Mouse (Mus musculus): ENCODE data around the gene Chp1. TPM values are rescaled to one million over a fixed set of nuclear protein-coding genes. Genes with fewer than 3 reads are reported as not detected.
A peak's percentile ranks its signal among the peaks of the same experiment; 100 is the strongest.
"Not testable (repeated sequence)": the region's sequence is repeated elsewhere in the genome, so short reads cannot be mapped to it uniquely, and the experiment has no call there.

Chp1 gene
- 67.7 and 69.6 TPM in 2 replicates for polyA plus RNA-seq (2014; fragmentation: Nextera tagmentation; extraction: Ambion mirVana)

- Histone ChIP-seq H3K4me2 (replicated peaks; ENCODE audit: low read depth, low read length) (peak within 1 kb of the TSS; percentile 80), H3K36me3 (ENCODE audit: control insufficient read depth, insufficient read depth, low read length) (no peaks in the 10 kb centered on the region), H3K9me3 (ENCODE audit: control insufficient read depth, low read depth, low read length) (no peaks in the 10 kb centered on the region), H3K4me3 (ENCODE audit: low read depth, low read length) (peak within 1 kb of the TSS; percentile 64), H3K4me1 (ENCODE audit: control insufficient read depth, insufficient read depth, low read length) (peaks cover 8% of the 10 kb centered on the region; the same call in 1 of the 2 replicates), H3K27me3 (ENCODE audit: control insufficient read depth, insufficient read depth, low read length) (no peaks in the 10 kb centered on the region), H3K27ac (ENCODE audit: low read length) (peak within 1 kb of the TSS; percentile 70), H3K9ac (replicated peaks; ENCODE audit: low read depth, low read length) (peak within 1 kb of the TSS; percentile 47)
- WGBS = under 1% methylated on average over 57 of the region's 57 CpGs
- ATAC-seq (ENCODE audit: insufficient number of reproducible peaks, insufficient read depth, low FRiP score, low read depth) = peak; percentile 98
Observed at GRCm38 (mm10) chr2:119547522-119548370, at the start of gene Chp1, which contains the start of gene Exd1. Gene Chp1, plus strand, starts transcription at chr2:119547697. Gene Exd1, minus strand, starts transcription at chr2:119547627.

GRCm38 (mm10) chr2:119498859-119499258 is 48.6 kb upstream of the Chp1 start:
- Histone ChIP-seq H3K9me3 (ENCODE audit: control insufficient read depth, low read depth, low read length) (no peaks in the 10 kb centered on the region), H3K4me1 (ENCODE audit: control insufficient read depth, insufficient read depth, low read length) (no peaks in the 10 kb centered on the region), H3K36me3 (ENCODE audit: control insufficient read depth, insufficient read depth, low read length) (no peaks in the 10 kb centered on the region), H3K27ac (ENCODE audit: low read length) (no peak overlapping the region), H3K4me3 (ENCODE audit: low read depth, low read length) (no peak overlapping the region), H3K27me3 (ENCODE audit: control insufficient read depth, insufficient read depth, low read length) (no peaks in the 10 kb centered on the region), H3K4me2 (replicated peaks; ENCODE audit: low read depth, low read length) (no peak overlapping the region), H3K9ac (replicated peaks; ENCODE audit: low read depth, low read length) (no peak overlapping the region)
- 86% methylated on average over 2 of the region's 2 CpGs for WGBS
- ATAC-seq (ENCODE audit: insufficient number of reproducible peaks, insufficient read depth, low FRiP score, low read depth) = no peak

- WGBS = 90% methylated on average over 2 of the region's 2 CpGs
- Histone ChIP-seq H3K9ac (replicated peaks; ENCODE audit: low read depth, low read length) (no peak overlapping the region), H3K27ac (ENCODE audit: low read length) (no peak overlapping the region), H3K9me3 (ENCODE audit: control insufficient read depth, low read depth, low read length) (no peaks in the 10 kb centered on the region), H3K4me3 (ENCODE audit: low read depth, low read length) (no peak overlapping the region), H3K4me2 (replicated peaks; ENCODE audit: low read depth, low read length) (no peak overlapping the region), H3K27me3 (ENCODE audit: control insufficient read depth, insufficient read depth, low read length) (no peaks in the 10 kb centered on the region), H3K4me1 (ENCODE audit: control insufficient read depth, insufficient read depth, low read length) (no peaks in the 10 kb centered on the region), H3K36me3 (ENCODE audit: control insufficient read depth, insufficient read depth, low read length) (no peaks in the 10 kb centered on the region)
- ATAC-seq (ENCODE audit: insufficient number of reproducible peaks, insufficient read depth, low FRiP score, low read depth) = no peak
Observed at GRCm38 (mm10) chr2:119500965-119501652, 46.4 kb upstream of the Chp1 start.

GRCm38 (mm10) chr2:119507108-119507507 is 40.4 kb upstream of the Chp1 start:
- Histone ChIP-seq H3K4me3 (ENCODE audit: low read depth, low read length) (no peak overlapping the region), H3K27ac (ENCODE audit: low read length) (no peak overlapping the region), H3K4me1 (ENCODE audit: control insufficient read depth, insufficient read depth, low read length) (no peaks in the 10 kb centered on the region), H3K4me2 (replicated peaks; ENCODE audit: low read depth, low read length) (no peak overlapping the region), H3K27me3 (ENCODE audit: control insufficient read depth, insufficient read depth, low read length) (no peaks in the 10 kb centered on the region), H3K9ac (replicated peaks; ENCODE audit: low read depth, low read length) (no peak overlapping the region), H3K9me3 (ENCODE audit: control insufficient read depth, low read depth, low read length) (no peaks in the 10 kb centered on the region), H3K36me3 (ENCODE audit: control insufficient read depth, insufficient read depth, low read length) (no peaks in the 10 kb centered on the region)
- no peak for ATAC-seq (ENCODE audit: insufficient number of reproducible peaks, insufficient read depth, low FRiP score, low read depth)

- H3K9ac ChIP-seq (replicated peaks; ENCODE audit: low read depth, low read length); H3K27ac ChIP-seq (ENCODE audit: low read length); H3K27me3 ChIP-seq (ENCODE audit: control insufficient read depth, insufficient read depth, low read length); ATAC-seq (ENCODE audit: insufficient number of reproducible peaks, insufficient read depth, low FRiP score, low read depth); H3K4me1 ChIP-seq (ENCODE audit: control insufficient read depth, insufficient read depth, low read length); H3K4me2 ChIP-seq (replicated peaks; ENCODE audit: low read depth, low read length); H3K36me3 ChIP-seq (ENCODE audit: control insufficient read depth, insufficient read depth, low read length); H3K9me3 ChIP-seq (ENCODE audit: control insufficient read depth, low read depth, low read length); H3K4me3 ChIP-seq (ENCODE audit: low read depth, low read length): not testable (repeated sequence)
- WGBS = 57% methylated on average over 7 of the region's 7 CpGs
Observed at GRCm38 (mm10) chr2:119508518-119508917, 39.0 kb upstream of the Chp1 start.

GRCm38 (mm10) chr2:119510856-119511255 is 36.6 kb upstream of the Chp1 start:
- Histone ChIP-seq H3K4me2 (replicated peaks; ENCODE audit: low read depth, low read length) (no peak overlapping the region), H3K9ac (replicated peaks; ENCODE audit: low read depth, low read length) (no peak overlapping the region), H3K4me3 (ENCODE audit: low read depth, low read length) (no peak overlapping the region), H3K27ac (ENCODE audit: low read length) (no peak overlapping the region), H3K36me3 (ENCODE audit: control insufficient read depth, insufficient read depth, low read length) (no peaks in the 10 kb centered on the region), H3K9me3 (ENCODE audit: control insufficient read depth, low read depth, low read length) (no peaks in the 10 kb centered on the region), H3K27me3 (ENCODE audit: control insufficient read depth, insufficient read depth, low read length) (no peaks in the 10 kb centered on the region), H3K4me1 (ENCODE audit: control insufficient read depth, insufficient read depth, low read length) (no peaks in the 10 kb centered on the region)
- WGBS = 80% methylated on average over 2 of the region's 2 CpGs
- ATAC-seq (ENCODE audit: insufficient number of reproducible peaks, insufficient read depth, low FRiP score, low read depth) = no peak

- Histone ChIP-seq H3K9ac (replicated peaks; ENCODE audit: low read depth, low read length) (no peak overlapping the region), H3K36me3 (ENCODE audit: control insufficient read depth, insufficient read depth, low read length) (no peaks in the 10 kb centered on the region), H3K4me3 (ENCODE audit: low read depth, low read length) (no peak overlapping the region), H3K4me2 (replicated peaks; ENCODE audit: low read depth, low read length) (no peak overlapping the region), H3K27me3 (ENCODE audit: control insufficient read depth, insufficient read depth, low read length) (no peaks in the 10 kb centered on the region), H3K9me3 (ENCODE audit: control insufficient read depth, low read depth, low read length) (no peaks in the 10 kb centered on the region), H3K4me1 (ENCODE audit: control insufficient read depth, insufficient read depth, low read length) (no peaks in the 10 kb centered on the region), H3K27ac (ENCODE audit: low read length) (no peak overlapping the region)
- WGBS = 82% methylated on average over 3 of the region's 3 CpGs
- ATAC-seq (ENCODE audit: insufficient number of reproducible peaks, insufficient read depth, low FRiP score, low read depth) = no peak
Observed at GRCm38 (mm10) chr2:119512292-119512691, 35.2 kb upstream of the Chp1 start.

GRCm38 (mm10) chr2:119514026-119514522 is 33.4 kb upstream of the Chp1 start:
- no peak for ATAC-seq (ENCODE audit: insufficient number of reproducible peaks, insufficient read depth, low FRiP score, low read depth)
- Histone ChIP-seq H3K27me3 (ENCODE audit: control insufficient read depth, insufficient read depth, low read length) (no peaks in the 10 kb centered on the region), H3K27ac (ENCODE audit: low read length) (no peak overlapping the region), H3K9ac (replicated peaks; ENCODE audit: low read depth, low read length) (no peak overlapping the region), H3K36me3 (ENCODE audit: control insufficient read depth, insufficient read depth, low read length) (no peaks in the 10 kb centered on the region), H3K4me3 (ENCODE audit: low read depth, low read length) (no peak overlapping the region), H3K4me2 (replicated peaks; ENCODE audit: low read depth, low read length) (no peak overlapping the region), H3K9me3 (ENCODE audit: control insufficient read depth, low read depth, low read length) (no peaks in the 10 kb centered on the region), H3K4me1 (ENCODE audit: control insufficient read depth, insufficient read depth, low read length) (no peaks in the 10 kb centered on the region)
- 76% methylated on average over 3 of the region's 3 CpGs for WGBS
